Mouse (Mus musculus): ENCODE data around the gene Krt23.

- TF ChIP-seq EP300 (optimal IDR thresholded peaks at IDR 0.05): no peak
- TF ChIP-seq CTCF (IDR thresholded peaks at IDR 0.05; ENCODE audit: low read depth): no peak
Observed at GRCm38 (mm10) chr11:99472405-99472804, 20.5 kb downstream of the Krt23 start.
